Mouse (Mus musculus): ENCODE data around the gene 2310030G06Rik. TPM values are rescaled to one million over a fixed set of nuclear protein-coding genes. Genes with fewer than 3 reads are reported as not detected.
A peak's percentile ranks its signal among the peaks of the same experiment; 100 is the strongest.

Gene 2310030G06Rik
- polyA plus RNA-seq, 1 experiment from 2014 or later = 4.5 TPM

- Histone ChIP-seq H3K9ac (ENCODE audit: low read depth, low read length) (peak within 1 kb of the TSS; percentile 76), H3K9me3 (ENCODE audit: control insufficient read depth, low read length) (no peaks in the 10 kb centered on the region), H3K27me3 (replicated peaks; ENCODE audit: control insufficient read depth, insufficient read depth, low read length) (no peaks in the 10 kb centered on the region), H3K4me2 (peak within 1 kb of the TSS; percentile 86), H3K27ac (ENCODE audit: low read depth, low read length) (peak within 1 kb of the TSS; percentile 91), H3K4me3 (ENCODE audit: low read depth, low read length) (peak within 1 kb of the TSS; percentile 64), H3K36me3 (ENCODE audit: control insufficient read depth, insufficient read depth, low read length) (no peaks in the 10 kb centered on the region), H3K4me1 (replicated peaks; ENCODE audit: control insufficient read depth, insufficient read depth, low read length) (peaks cover 8% of the 10 kb centered on the region; the same call in 1 of the 2 replicates)
- WGBS = 4% methylated on average over 59 of the region's 59 CpGs
- DNase-seq (ENCODE audit: low spot score) (peak; percentile 96), ATAC-seq (replicated peaks; ENCODE audit: low FRiP score) (peak; percentile 97)
These were observed 22.0 kb upstream of the 2310030G06Rik start, which contains the start of gene Fdxacb1 for GRCm38 (mm10) chr9:50768107-50769002. Gene Fdxacb1 (plus strand): TSS chr9:50768236.

GRCm38 (mm10) chr9:50767531-50768106 lies 21.3 kb upstream of the 2310030G06Rik start:
- Histone ChIP-seq H3K4me1 (replicated peaks; ENCODE audit: control insufficient read depth, insufficient read depth, low read length) (peaks cover 8% of the 10 kb centered on the region; the same call in 1 of the 2 replicates), H3K4me2 (peak overlapping the region; percentile 86), H3K27ac (ENCODE audit: low read depth, low read length) (peak overlapping the region; percentile 91), H3K36me3 (ENCODE audit: control insufficient read depth, insufficient read depth, low read length) (no peaks in the 10 kb centered on the region), H3K4me3 (ENCODE audit: low read depth, low read length) (peak overlapping the region; percentile 64), H3K27me3 (replicated peaks; ENCODE audit: control insufficient read depth, insufficient read depth, low read length) (no peaks in the 10 kb centered on the region), H3K9me3 (ENCODE audit: control insufficient read depth, low read length) (no peaks in the 10 kb centered on the region), H3K9ac (ENCODE audit: low read depth, low read length) (peak overlapping the region; percentile 76)
- peak; percentile 26 for ATAC-seq (replicated peaks; ENCODE audit: low FRiP score)
- no peak for DNase-seq (ENCODE audit: low spot score)
- WGBS = 4% methylated on average over 17 of the region's 17 CpGs

- Histone ChIP-seq H3K27me3 (replicated peaks; ENCODE audit: control insufficient read depth, insufficient read depth, low read length) (no peaks in the 10 kb centered on the region), H3K36me3 (ENCODE audit: control insufficient read depth, insufficient read depth, low read length) (no peaks in the 10 kb centered on the region), H3K4me3 (ENCODE audit: low read depth, low read length) (no peak overlapping the region), H3K9me3 (ENCODE audit: control insufficient read depth, low read length) (no peaks in the 10 kb centered on the region), H3K4me1 (replicated peaks; ENCODE audit: control insufficient read depth, insufficient read depth, low read length) (no peaks in the 10 kb centered on the region; the same call in 1 of the 2 replicates), H3K4me2 (no peak overlapping the region), H3K27ac (ENCODE audit: low read depth, low read length) (no peak overlapping the region), H3K9ac (ENCODE audit: low read depth, low read length) (no peak overlapping the region)
- DNase-seq (ENCODE audit: low spot score) (no peak), ATAC-seq (replicated peaks; ENCODE audit: low FRiP score) (no peak)
- WGBS = 68% methylated on average over 1 of the region's 1 CpGs
These were observed 17.0 kb upstream of the 2310030G06Rik start for GRCm38 (mm10) chr9:50763331-50763730.

GRCm38 (mm10) chr9:50761520-50762243 lies 15.3 kb upstream of the 2310030G06Rik start:
- H3K27me3 ChIP-seq (replicated peaks; ENCODE audit: control insufficient read depth, insufficient read depth, low read length) = no peaks in the 10 kb centered on the region
- H3K27ac ChIP-seq (ENCODE audit: low read depth, low read length) = no peak overlapping the region
- no peak overlapping the region for H3K9ac ChIP-seq (ENCODE audit: low read depth, low read length)
- DNase-seq (ENCODE audit: low spot score) = no peak
- no peaks in the 10 kb centered on the region for H3K9me3 ChIP-seq (ENCODE audit: control insufficient read depth, low read length)
- no peak for ATAC-seq (replicated peaks; ENCODE audit: low FRiP score)
- no peak overlapping the region for H3K4me2 ChIP-seq
- H3K4me1 ChIP-seq (replicated peaks; ENCODE audit: control insufficient read depth, insufficient read depth, low read length) = no peaks in the 10 kb centered on the region
- no peaks in the 10 kb centered on the region for H3K36me3 ChIP-seq (ENCODE audit: control insufficient read depth, insufficient read depth, low read length)
- WGBS = 66% methylated on average over 6 of the region's 6 CpGs
- no peak overlapping the region for H3K4me3 ChIP-seq (ENCODE audit: low read depth, low read length)

GRCm38 (mm10) chr9:50756711-50757110 lies 10.4 kb upstream of the 2310030G06Rik start:
- H3K36me3 ChIP-seq (ENCODE audit: control insufficient read depth, insufficient read depth, low read length) = no peaks in the 10 kb centered on the region
- no peak overlapping the region for H3K4me2 ChIP-seq
- H3K4me3 ChIP-seq (ENCODE audit: low read depth, low read length) = no peak overlapping the region
- 61% methylated on average over 5 of the region's 5 CpGs for WGBS
- peaks cover 5% of the 10 kb centered on the region; the same call in 1 of the 2 replicates for H3K27me3 ChIP-seq (replicated peaks; ENCODE audit: control insufficient read depth, insufficient read depth, low read length)
- no peak for ATAC-seq (replicated peaks; ENCODE audit: low FRiP score)
- no peaks in the 10 kb centered on the region for H3K9me3 ChIP-seq (ENCODE audit: control insufficient read depth, low read length)
- no peak overlapping the region for H3K27ac ChIP-seq (ENCODE audit: low read depth, low read length)
- no peak for DNase-seq (ENCODE audit: low spot score)
- 0 out of 2 replicates have a peak, but pooled peaks cover 2% of the 10 kb centered on the region for H3K4me1 ChIP-seq (replicated peaks; ENCODE audit: control insufficient read depth, insufficient read depth, low read length)
- H3K9ac ChIP-seq (ENCODE audit: low read depth, low read length) = no peak overlapping the region

- H3K4me2 ChIP-seq = no peak overlapping the region
- no peak for ATAC-seq (replicated peaks; ENCODE audit: low FRiP score)
These were observed 7.6 kb upstream of the 2310030G06Rik start for GRCm38 (mm10) chr9:50753947-50754346.

GRCm38 (mm10) chr9:50752784-50753615 lies 6.7 kb upstream of the 2310030G06Rik start:
- H3K36me3 ChIP-seq (ENCODE audit: control insufficient read depth, insufficient read depth, low read length) = no peaks in the 10 kb centered on the region
- no peak overlapping the region for H3K9ac ChIP-seq (ENCODE audit: low read depth, low read length)
- peak; percentile 30 for DNase-seq (ENCODE audit: low spot score)
- no peak overlapping the region; the same call in 1 of the 2 replicates for H3K4me2 ChIP-seq
- H3K4me1 ChIP-seq (replicated peaks; ENCODE audit: control insufficient read depth, insufficient read depth, low read length) = 0 out of 2 replicates have a peak, but pooled peaks cover 2% of the 10 kb centered on the region
- no peak overlapping the region for H3K4me3 ChIP-seq (ENCODE audit: low read depth, low read length)
- peaks cover 9% of the 10 kb centered on the region; the same call in 1 of the 2 replicates for H3K27me3 ChIP-seq (replicated peaks; ENCODE audit: control insufficient read depth, insufficient read depth, low read length)
- H3K9me3 ChIP-seq (ENCODE audit: control insufficient read depth, low read length) = no peaks in the 10 kb centered on the region
- no peak for ATAC-seq (replicated peaks; ENCODE audit: low FRiP score)
- 72% methylated on average over 17 of the region's 17 CpGs for WGBS
- H3K27ac ChIP-seq (ENCODE audit: low read depth, low read length) = no peak overlapping the region

More at GRCm38 (mm10) chr9:50753947-50754346, 7.6 kb upstream of the 2310030G06Rik start:
- Histone ChIP-seq H3K4me1 (replicated peaks; ENCODE audit: control insufficient read depth, insufficient read depth, low read length) (0 out of 2 replicates have a peak, but pooled peaks cover 2% of the 10 kb centered on the region), H3K27ac (ENCODE audit: low read depth, low read length) (no peak overlapping the region), H3K4me3 (ENCODE audit: low read depth, low read length) (no peak overlapping the region), H3K36me3 (ENCODE audit: control insufficient read depth, insufficient read depth, low read length) (no peaks in the 10 kb centered on the region), H3K9ac (ENCODE audit: low read depth, low read length) (no peak overlapping the region), H3K9me3 (ENCODE audit: control insufficient read depth, low read length) (no peaks in the 10 kb centered on the region), H3K27me3 (replicated peaks; ENCODE audit: control insufficient read depth, insufficient read depth, low read length) (peaks cover 9% of the 10 kb centered on the region; the same call in 1 of the 2 replicates)
- no peak for DNase-seq (ENCODE audit: low spot score)
- 40% methylated on average over 7 of the region's 7 CpGs for WGBS
